Mouse (Mus musculus) erythroid progenitor cell, adult 5-6 weeks (primary cell): ENCODE data around the gene Ergic2. TPM values are rescaled to one million over a fixed set of nuclear protein-coding genes. Genes with fewer than 3 reads are reported as not detected.

ENCODE experiments used
- ATAC-seq: replicated peaks from 2 replicates; pipeline ENCODE4 v1.8.0; 2016; ENCODE audit warnings: moderate number of reproducible peaks, mild to moderate bottlenecking, moderate TSS enrichment, inconsistent platforms; ENCODE audit not compliant: poor library complexity, low FRiP score, severe bottlenecking
- total RNA-seq, 2 experiments: library from RNA; stranded (forward) in 1 of 2; stranded (reverse) in 1 of 2; fragments of 150-400 nt in 1 of 2; fragments of 186-747, 209-891 nt in 1 of 2; gene quantifications; 2 replicates each; pipeline versions ENCODE4 v1.2.3 to v1.2.4; 2015 to 2017; ENCODE audit warnings: low replicate concordance in 2 of 2

The Ergic2 gene
- 98.0 and 181 TPM in 2 replicates for total RNA-seq (2015; ENCODE audit: low replicate concordance)
- total RNA-seq (2017; ENCODE audit: low replicate concordance): 192 and 215 TPM in 2 replicates

DNA sequence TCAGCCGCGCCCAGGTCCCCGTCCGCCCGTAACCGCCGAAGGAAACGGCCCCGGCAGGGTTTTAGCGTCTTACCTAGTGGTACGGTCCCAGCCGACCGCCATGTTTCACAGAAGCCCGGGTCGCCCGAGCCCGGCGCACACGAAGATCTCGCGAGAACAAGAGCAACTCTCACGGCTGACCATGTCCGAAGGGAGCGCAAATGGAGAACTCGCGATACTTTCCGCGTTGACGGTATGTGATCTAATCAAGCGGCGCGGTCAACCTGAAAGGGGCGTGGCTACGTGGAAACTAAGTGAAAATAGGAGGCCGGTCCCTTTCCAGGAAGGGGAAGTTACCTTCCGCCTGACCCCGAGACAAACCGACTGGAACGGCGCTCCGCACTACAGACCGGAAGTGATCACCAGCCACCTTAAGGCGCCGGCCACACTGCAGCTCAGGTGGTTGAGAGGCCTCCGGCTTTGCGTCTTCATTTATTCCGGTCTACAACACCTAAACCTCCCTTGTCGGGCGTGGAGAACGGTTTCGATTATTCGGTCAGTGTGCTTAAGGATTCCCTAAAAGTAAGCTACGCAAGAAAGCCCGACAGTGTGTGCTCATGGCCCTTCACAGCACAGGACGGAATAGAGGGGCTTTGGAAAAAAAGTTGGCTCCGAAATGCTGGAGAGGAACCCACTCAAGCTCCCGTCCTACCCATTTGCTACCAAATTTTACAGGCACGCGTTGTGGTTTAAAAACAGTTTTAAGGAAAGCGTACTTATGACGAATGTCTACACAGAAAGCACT, at the start of gene Ergic2:
TSS of gene Ergic2 (minus strand) at position 478 of the 784 bp plus-strand sequence.
- peak; percentile 90 for ATAC-seq

DNA sequence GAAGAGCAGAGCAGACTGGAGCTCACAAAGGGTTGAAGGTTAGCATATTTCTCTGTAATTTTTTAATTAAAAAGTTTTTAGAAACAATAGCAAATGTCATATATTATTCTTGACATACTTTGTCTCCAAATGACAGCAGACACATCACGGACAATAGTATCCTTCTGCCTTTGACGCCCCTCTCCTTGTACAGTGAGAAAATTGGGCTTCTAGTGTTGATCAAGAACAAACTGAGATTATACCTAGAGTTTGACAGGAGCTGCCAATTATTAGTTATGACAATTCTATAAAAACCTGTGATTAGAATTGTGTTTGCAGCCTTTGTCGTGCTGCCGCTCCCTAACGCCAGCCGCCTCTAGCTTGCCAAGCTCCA, 48.5 kb upstream of the Ergic2 start:
- no peak for ATAC-seq

DNA sequence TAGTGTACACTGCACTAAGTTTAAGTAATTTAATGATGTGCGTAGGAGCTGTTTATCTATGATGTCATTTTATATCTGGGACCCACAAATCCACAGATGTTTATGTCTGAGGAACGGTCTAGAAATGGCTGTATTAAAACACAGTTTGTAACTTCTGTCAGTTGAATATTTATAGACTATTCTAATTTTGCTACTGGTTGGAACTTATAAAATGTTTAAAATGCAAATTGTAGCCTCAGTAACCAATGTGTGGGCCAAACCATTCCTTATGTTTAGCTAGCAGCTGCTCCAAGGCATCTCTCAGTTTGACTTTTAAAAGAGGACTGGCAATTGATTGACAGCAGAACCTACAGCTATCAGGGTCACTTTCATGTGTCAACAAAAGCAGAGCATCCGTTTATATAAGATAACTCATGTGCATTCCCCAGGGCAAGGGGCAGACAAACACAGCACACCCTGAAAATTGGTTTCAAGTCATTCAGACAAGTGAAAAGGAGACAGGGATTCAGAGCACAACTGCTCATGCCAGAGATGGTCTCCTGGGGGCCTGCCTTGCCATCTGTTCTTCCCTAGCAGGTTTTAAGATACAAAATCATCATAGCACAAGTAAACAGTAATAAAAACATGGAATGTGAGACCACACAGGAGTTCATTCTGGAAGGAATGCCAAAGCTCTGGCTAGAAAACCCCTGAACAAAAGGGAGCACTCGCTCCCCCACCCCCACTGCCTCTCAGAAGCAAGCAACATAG, 48.0 kb upstream of the Ergic2 start:
- ATAC-seq: no peak

DNA sequence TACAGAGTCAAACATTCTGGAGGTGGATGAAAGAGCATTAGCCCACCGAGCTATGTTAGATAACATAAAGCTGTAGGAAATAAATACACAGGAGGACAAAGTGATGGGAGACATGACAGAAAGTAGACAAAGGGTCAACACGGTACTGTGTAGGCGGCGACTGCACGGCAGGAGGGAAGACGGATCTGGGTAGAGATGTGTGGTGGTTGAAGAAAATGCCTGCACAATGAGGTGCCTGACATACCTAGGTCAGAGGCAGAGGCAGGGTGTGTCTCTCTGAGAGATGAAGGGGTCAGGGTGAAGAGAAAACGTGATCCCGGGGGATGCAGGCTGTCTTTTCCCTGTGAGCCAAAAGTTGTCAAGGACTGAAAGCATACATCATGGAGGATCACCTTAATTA, 46.9 kb upstream of the Ergic2 start:
- ATAC-seq: no peak

DNA sequence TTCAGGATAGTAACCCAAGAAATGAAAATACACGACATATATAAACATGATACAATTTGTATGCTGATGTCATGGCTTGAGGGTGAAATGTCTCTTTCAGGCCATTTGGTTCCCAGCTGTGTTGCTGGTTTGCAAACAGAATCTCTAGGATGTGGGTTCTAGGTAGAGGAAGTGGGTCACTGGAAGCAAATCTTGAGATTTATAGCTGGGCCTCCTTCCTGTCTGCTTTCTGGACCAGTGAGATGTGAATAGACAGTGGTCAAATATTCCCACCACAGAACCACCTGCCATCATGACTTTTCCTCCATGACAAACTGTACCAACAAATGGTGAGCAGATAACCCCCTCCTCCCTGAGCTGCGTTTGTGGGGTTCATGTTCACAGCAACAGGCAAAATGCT, 45.6 kb upstream of the Ergic2 start:
- no peak for ATAC-seq

DNA sequence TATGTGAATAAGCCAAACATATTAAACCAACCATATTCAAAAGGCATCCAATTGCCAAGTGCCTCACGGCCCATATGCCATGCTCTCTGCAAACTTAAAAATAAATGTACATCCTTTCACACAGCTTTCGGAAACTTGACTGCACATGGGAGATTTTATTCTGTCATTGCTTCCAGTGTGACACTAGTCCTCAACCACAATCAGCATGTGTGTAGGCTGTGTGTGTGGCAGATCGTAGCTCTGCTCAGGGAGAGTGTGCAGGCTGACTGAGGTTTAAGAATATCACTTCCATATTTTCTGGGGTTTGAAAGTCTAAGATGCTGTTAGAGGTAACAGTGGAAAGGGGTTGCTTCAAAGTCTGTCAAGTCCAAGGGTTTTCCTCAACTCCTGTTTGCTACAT, 43.9 kb upstream of the Ergic2 start:
- ATAC-seq: no peak

DNA sequence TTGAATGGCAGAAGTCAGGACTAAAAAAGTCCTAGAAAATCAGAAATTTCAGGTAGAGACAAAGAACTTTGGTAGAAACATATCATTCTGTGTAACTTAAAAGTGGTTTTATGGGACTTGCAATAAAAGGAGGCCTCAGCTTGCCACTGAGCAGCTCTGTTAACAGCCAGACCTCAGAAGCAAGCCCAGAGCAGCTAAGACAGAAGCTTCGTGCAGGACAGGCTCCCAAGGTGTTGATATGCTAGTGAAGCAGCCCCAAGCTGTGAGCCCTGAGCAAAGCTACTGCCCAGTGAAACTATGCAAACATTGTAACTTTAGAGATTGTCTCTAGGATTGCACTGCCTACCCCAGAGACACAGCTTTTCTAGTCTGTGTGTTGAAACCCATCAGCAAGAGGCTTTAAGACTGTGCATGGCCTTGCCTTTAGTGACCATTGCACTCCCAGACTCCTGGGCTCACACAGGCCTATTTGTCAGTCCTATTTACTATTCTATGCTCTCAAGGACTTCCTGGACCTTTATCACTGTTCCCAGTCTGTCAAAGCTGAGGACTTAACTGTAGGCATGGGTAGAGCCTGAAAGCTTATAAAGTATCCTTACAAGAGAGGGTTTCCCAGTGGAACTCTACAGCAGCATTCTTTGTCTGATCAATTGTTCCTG, 43.4 kb upstream of the Ergic2 start:
- ATAC-seq: no peak

DNA sequence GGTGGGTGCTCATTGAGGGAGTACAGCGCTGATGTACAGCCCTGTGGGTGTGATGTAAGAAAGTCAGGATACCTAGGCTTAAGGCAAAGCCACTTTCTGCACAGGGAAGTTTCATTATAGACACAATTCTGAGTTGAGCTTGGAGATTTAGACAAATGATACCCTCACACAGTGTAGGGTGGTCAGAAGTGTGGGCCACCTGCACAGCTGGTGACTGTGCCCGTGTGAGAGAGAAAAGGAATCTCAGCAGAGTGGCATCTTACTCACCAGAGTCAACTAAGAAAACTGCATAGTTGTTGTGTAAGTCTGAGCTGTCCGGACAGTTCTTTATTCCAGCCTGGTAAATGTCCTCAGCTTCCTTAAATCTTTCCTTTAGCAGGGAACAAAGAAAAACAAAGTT, 37.0 kb upstream of the Ergic2 start:
- ATAC-seq: no peak

DNA sequence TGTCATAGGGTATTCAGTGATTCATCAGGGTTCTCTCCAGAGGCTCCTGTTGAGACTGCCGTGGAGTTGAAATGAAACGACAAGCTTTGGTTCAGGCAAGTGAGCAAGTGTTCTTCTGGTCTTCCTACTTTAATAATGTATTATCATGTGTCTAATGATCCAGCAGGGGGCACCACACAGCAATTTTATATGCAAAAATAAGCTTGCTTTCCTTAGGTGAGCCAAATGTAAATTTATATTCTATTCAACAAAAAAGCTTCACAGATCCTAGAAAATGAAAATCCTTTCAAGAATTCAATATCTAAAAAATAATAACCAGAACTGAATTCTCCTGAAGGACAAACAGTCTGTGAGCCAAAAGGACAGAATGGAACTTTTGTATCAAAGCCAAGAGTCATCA, 36.5 kb upstream of the Ergic2 start:
- ATAC-seq: no peak

DNA sequence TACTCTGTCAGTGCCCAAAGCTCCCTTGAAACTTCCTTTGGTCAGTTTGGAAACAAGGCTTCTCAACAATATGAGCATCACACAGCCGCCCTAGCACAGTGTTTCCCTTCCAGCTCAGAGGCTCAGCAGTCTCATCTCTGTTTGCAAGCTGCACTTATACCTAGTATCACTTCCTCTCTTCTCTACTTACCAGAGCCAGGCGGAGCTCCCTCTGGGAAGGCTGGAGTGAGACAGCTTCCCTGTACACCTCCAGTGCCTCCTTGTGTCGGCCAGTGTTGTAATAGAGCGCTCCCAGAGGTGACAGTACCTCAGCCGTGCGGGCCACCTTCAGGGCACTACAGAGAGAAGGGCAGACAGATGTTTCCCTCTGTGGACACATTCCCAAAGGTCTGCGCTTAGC, 34.4 kb upstream of the Ergic2 start:
- ATAC-seq: no peak

DNA sequence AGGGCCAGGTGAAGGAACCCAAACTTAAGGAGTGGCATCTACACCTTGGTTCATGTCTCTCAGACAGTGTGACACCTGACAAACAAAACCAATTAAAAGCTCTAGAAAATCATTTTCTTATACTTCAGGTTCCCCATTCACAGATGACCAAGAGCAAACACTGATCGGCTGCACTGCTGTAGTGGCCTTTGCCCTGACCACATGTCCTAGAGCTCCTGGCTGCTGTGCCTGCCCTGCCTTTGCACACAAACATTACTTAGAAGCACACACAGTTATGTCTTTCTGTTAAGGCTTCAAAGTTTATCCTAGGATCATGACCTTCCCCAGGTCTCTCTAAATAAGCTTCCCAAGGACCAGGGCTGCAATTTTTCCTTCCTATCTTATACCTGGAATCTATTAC, 32.7 kb upstream of the Ergic2 start:
- ATAC-seq: no peak

DNA sequence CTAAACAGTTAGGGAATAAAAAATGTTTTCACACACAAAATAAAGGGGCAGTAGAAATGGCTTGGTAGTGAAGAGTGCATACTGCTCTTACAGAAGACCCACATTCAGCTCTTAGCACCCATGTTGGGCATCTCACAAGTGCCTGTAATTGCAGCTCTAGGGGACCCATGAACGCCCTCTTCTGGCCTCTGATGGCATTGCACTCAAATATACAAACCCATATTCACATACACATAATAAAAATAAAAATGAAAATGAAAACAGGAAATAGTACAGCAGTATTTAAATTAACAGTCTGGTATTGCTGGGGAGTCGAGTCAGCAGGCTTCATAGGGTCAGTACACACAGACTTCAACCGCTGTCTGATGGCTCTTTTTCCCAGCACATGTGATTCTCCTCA, 30.1 kb upstream of the Ergic2 start:
- no peak for ATAC-seq

DNA sequence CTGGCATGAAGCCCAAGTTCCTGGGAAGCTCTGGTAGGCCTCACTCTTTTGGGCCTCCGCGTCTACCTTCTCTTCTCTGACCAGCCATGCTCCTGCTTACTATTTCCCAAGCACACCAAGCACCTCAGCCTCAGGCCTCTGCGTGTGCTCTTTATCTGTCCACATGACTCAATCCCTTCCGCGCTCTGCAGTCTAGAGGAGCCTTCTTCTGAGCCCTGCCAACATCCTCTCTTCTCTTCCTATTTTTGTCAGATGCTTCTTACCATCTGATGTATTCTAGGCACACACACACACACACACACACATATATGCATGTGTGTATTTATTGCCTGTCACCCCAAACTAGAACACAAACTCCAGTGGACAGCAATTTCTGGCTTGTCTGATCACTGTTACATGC, 29.5 kb upstream of the Ergic2 start:
- peak; percentile 32; the same call in 1 of the 2 replicates for ATAC-seq

DNA sequence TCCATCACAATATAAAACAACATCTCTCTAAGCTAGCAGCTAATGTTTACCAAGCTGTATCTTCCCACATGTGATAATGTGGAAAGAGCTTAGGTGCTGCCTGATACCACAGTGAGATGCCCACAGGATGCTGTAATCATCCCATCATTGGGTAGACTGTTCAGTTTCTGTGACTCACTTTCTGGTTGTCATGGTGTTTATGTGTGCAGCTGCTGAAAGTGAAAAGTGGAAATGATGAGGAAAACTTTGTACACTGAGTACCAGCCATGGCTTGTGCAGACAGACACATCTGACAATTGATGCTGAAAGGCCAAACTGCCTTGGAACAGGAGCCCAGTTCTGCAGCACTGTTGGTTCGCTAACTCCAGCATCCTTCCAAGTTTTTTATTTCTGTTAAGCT, 27.1 kb upstream of the Ergic2 start:
- ATAC-seq: no peak

DNA sequence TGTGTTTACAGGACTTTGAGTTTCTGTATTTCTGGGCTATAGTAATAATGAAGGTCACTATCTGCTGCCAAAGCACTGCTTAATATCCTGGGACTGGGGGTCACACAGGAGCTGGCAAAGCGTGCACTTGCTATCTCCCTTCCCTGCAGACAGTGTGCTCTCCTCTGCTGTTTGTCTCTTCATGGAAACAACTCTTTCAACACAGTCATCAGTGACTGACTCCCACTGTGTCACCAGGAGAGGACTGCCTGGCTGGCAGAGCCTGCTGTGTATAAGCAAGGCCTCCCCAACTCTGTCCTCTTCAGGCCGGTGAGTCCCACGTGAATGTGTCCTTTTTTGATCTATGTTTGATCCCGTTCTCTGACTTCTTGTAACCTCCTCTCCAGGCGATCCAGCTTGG, 25.3 kb upstream of the Ergic2 start:
- no peak for ATAC-seq

DNA sequence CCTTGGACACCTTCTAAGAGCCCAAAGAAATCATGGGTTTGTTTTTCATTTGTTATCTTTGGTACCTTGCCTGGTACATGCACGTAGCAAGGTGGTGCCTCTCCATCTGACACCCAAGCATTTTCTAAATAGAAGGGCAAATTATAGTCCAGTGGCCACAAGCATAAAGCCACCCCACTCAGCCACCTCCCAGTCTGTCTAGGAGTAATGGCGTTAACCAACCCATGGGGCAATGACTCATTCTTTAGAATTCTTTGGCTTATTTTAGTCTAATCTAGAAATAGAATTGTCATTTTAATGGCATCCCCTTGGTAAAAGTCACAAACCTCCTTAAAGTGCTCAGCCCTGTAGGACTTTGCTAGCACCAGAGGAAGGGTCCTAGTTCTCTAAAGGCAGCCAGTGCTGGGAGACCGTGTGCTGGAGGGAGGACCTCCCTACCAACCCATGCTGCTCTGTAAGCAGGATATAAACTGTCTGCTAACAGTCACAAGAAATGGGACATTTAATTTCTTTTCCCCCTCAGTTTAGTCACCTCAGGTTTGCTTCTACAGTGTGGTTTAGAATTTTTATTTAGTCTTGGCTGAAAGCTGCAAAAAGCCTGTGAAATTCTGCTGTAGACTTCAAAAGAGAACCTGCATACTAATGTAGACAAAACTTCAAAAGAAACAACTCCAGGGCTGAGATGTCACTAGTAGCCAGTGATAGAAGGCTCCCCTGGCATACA, 22.1 kb upstream of the Ergic2 start:
- no peak for ATAC-seq

DNA sequence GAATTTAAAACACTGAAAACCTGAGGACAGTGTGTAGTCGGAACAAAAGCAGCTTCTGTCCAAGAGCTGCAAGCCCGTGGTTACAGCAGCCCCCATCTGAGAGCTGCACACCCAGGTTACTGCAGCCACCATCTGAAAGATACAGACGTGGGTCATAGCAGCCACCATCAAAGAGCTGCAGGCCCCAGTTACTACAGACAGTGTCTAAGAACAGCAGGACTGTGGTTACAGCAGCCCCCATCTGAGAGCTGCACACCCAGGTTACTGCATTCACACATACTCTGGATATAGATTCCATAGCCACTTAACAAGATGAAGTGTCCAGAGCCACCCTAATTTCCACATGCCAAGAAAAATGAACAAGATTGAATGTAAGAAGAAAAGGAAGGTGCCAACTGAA, 15.4 kb upstream of the Ergic2 start:
- no peak for ATAC-seq

DNA sequence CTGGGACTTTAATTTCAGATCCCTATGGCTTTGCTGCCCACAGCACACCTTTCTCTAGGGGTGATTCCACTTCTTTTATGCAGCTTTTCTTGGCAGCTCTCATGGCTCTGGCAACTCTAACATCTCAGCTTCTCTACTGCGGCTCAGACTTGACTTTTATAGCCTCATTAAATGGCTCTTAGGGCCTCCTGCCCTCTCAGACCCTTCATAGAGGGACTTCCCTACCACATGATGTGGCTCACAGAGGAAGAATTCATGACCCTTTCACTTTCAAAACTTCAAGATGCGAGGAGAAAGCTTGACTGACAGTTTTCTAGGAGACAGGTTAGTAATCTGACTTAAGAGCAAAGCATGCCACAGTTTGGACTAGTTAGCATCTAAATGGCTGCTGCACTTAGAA, 10.5 kb upstream of the Ergic2 start:
- ATAC-seq: no peak

DNA sequence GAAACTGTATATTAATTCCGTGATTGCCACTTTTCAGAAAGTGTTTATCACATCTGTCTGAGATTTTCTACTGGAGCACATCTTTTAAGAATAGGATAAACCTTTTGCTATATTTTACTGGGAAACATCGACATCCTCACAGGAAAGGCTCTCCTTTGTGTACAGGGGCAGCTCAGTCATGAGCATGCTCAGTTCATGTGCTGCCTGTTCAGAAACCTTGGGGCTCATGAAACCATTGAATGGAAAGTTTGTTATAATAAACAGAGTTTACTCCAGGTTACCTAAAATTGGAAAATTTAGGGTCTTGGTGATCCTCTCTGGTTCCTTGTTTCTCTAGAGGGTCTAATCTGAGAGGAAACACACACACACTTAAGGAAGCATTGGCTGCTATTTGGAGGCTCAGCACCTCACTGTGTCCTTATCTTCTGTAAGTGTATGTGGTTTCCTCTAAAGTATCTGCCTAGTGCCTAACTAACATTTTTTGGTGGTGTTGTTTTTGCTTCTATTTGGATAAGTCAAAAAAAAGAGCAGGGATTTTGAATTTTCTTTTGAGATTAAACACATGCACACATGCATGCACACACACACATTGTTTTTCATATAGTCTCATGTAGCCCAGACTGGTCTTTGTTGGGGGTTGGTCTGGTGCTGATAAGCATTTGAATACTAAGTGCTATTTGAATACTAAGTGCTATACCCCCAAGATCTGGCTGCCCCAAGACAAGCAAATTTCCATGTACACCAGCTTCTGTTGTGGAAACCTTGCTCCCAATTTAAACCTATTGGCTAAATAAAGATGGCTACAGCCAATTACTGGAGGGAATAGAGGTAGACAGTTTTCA, 6.3 kb upstream of the Ergic2 start:
- ATAC-seq: no peak
